Mouse (Mus musculus) kidney, adult 9 months (tissue): ENCODE data around the gene Smagp.

Experiments used
- DNase-seq: peaks from one replicate; pipeline ENCODE4 v3.0.0; 2022

The Smagp gene

GRCm38 (mm10) chr15:100587166-100587565 lies 49.6 kb downstream of the Smagp start:
- peak; percentile 93 for DNase-seq

DNA sequence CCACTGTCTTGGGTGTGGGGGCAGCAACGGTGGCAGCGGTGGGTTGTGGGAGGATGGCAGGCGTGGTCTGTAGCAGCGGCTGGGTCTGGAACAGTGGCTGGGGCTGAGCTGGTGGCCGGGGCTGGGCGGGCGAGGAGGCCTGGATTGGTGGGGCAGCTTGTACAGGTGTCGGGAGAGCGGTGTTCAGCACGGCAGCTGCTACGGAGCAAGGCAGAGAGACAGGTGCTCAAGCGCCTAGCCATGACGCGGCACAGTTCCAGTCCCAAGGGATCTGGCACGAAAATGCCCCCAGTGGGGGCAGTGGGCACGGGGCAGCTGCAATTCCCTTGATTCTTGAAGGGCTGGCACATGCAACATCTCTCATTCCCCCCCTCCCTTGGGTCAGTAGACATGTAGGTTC lies 50.8 kb downstream of the Smagp start:
- DNase-seq, result no peak

GRCm38 (mm10) chr15:100580108-100580507 lies 56.6 kb downstream of the Smagp start:
- no peak for DNase-seq

- DNase-seq, result no peak
These were observed 58.8 kb downstream of the Smagp start for GRCm38 (mm10) chr15:100577972-100578371.

GRCm38 (mm10) chr15:100576810-100577209 lies 59.9 kb downstream of the Smagp start:
- peak; percentile 51 for DNase-seq

GRCm38 (mm10) chr15:100576392-100576791 lies 60.3 kb downstream of the Smagp start:
- DNase-seq, result no peak

DNA sequence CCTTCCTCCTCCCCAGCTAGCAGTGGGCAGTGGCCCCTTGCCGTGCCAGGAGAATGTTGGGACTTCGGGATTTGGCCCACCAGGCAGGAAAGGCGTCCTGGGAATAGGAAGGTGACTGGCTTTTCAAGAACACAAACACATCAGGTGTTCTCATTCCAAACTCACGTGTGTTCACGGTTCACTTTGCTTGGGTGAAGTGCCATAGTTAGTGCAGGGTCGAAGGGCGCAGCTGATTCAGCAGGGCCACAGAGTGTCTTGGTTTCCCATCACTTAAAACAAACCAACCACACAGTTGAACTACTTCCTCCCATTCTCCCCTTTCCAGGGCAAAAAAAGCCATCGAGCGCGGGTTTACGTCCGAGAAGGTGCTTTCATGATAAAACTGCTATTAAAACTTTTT lies 61.4 kb downstream of the Smagp start:
- peak; percentile 90 for DNase-seq

GRCm38 (mm10) chr15:100574378-100574777 lies 62.4 kb downstream of the Smagp start:
- no peak for DNase-seq

DNA sequence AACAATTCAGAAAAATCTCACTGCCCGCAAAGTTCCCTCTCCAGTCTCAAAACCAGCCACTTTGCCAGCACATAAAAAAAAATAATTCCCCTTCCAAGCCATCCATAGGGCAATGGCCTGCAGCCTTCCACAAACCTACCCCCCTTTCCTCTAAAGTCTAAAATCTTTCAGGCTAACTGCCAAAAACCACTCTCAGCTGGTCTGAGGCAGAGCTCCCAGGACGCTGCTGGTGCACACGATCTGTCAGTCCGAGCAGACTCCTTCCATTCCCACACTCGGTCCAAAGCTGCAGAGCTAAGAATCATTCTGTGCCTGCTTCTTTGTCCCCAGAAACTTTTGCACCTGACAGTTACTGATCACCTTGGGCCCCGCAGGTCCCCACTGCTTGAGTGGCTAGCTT lies 62.8 kb downstream of the Smagp start:
- DNase-seq, result peak; percentile 68
